Mouse (Mus musculus) left cerebral cortex, postnatal 25 days (tissue): ENCODE data around the gene 1700001C02Rik. TPM values are rescaled to one million over a fixed set of nuclear protein-coding genes. Genes with fewer than 3 reads are reported as not detected.

Experiments used
- DNase-seq, 2 experiments: peaks; one replicate each; pipeline ENCODE4 v3.0.0; 2022; ENCODE audit warnings: low spot score in 2 of 2, mixed read lengths in 1 of 2
- intact Hi-C: fragments of 180-260 bp; cut with DNase I; formaldehyde crosslinking; loops from one replicate; pipeline ENCODE4 v1.15.1; 2025
- total RNA-seq, 2 experiments: library from RNA; stranded (reverse); gene quantifications; 2 replicates each; pipeline ENCODE4 v1.2.3; 2021

Gene 1700001C02Rik
- not detected for total RNA-seq

- no peak for DNase-seq
- intact Hi-C loops = no loop called here
These were observed at the start of gene 1700001C02Rik for GRCm38 (mm10) chr5:30465861-30466260. TSS of gene 1700001C02Rik (plus strand) at chr5:30466047.

DNA sequence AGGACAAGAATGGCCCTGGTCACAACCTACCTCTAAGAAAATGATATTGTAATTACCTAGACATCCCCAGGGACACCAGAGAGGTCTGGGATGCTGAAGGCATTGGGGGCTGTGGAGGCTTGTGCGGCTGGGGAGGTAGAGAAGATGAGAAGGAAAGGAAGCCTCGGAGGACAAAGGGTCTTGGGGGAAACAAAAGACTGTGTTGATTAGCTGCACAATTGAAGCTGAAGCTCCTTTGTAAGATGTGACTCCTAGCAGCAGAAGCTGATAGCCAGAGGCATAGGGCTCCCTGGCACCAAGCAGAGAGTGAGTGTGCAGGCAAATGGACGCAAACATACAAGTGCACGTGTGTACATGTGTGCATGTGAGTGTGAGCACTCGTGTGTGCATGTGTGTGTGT, 49.2 kb upstream of the 1700001C02Rik start:
- no peak for DNase-seq
- intact Hi-C loops = no loop called here

DNA sequence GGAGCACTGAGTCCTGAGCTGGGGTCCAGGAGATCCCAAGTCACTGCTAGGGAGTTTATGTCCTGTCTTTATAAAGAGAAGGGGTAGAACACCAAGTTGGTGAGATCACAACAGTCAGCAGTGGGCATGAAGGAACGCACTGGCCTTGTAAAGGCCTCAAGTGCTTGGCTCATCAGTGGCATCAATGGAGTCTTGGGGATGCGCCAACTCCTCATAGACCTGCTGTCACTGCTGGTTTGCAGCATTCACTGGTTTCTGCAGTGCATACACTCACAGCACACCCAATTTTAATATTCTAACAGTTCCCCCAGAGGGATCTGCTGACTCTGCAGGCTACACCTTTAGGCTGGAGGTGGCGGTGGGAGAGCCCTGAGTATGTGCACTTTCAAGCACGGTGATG, 42.7 kb upstream of the 1700001C02Rik start:
- intact Hi-C loops = loop anchor here (2.0 to 5.0 kb wide), 2 partner anchors 60 to 214 kb away; no protein-coding TSS in a partner anchor
- DNase-seq = no peak

DNA sequence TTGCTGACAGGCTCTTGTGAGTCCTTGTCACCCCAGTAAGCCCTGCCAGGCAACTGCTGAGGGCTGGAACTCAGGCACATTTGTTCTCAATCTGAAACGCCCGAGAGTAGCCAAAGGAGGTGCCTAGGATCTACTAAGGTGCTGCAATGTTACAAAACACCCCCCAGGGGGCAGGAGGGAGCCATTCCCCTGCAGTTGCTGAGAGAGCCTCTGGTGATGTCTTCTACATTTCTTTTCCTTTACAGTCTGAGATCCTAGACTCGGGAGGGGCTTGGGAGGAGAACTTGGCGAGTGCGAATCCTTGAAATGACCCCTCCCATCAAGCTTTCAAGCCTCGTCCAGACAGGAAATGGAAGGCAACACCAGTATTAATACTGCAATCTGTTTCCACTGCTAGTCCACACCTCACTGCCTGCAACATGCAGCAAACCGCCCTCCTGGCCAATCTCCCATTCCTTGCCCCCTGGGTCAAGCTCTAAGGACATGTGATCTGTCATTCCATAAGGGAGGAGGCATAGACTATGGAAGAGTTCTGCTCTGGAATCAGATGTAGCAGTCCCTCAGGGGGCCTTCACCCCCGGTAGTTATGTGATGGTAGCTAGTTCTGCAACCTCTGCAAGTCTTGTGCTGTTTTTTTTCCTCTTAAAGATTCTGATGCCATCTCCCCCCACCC, 42.1 kb upstream of the 1700001C02Rik start:
- DNase-seq = peak; percentile 28 to 54
- intact Hi-C loops = loop anchor here (2.0 to 5.0 kb wide), 2 partner anchors 59 to 214 kb away; no protein-coding TSS in a partner anchor

GRCm38 (mm10) chr5:30427406-30427805, 38.4 kb upstream of the 1700001C02Rik start:
- intact Hi-C loops = no loop called here
- DNase-seq = no peak

GRCm38 (mm10) chr5:30438931-30439330, 26.9 kb upstream of the 1700001C02Rik start:
- no peak for DNase-seq
- intact Hi-C loops = no loop called here

- intact Hi-C loops = no loop called here
- DNase-seq = no peak
These were observed 25.4 kb upstream of the 1700001C02Rik start for GRCm38 (mm10) chr5:30440308-30440906.

DNA sequence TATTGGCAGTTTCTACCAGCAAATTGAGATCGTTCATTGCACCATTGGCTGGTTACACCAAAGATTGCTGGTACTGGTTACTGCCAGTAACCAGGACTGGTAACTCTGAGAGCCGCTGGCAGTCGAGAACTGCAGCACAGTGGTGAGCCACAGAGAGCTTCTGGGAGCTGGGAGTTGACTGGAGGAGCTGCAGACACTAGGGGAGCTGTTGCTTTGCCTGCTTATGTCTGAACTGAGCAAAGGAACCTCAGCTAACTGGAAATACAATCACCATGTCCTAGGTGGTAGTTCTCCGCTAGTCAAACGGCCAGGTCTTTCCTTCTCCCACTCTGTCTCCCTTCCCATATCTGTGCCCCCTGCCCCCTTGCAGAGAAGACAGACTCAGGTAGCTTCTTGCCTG, 23.7 kb upstream of the 1700001C02Rik start:
- DNase-seq = peak in 1 of 2 experiments; percentile 43
- intact Hi-C loops = no loop called here

GRCm38 (mm10) chr5:30444327-30444895, 21.4 kb upstream of the 1700001C02Rik start:
- intact Hi-C loops = no loop called here
- DNase-seq = no peak

GRCm38 (mm10) chr5:30456056-30456455, 9.8 kb upstream of the 1700001C02Rik start:
- peak in 1 of 2 experiments; percentile 47 for DNase-seq
- intact Hi-C loops = no loop called here

DNA sequence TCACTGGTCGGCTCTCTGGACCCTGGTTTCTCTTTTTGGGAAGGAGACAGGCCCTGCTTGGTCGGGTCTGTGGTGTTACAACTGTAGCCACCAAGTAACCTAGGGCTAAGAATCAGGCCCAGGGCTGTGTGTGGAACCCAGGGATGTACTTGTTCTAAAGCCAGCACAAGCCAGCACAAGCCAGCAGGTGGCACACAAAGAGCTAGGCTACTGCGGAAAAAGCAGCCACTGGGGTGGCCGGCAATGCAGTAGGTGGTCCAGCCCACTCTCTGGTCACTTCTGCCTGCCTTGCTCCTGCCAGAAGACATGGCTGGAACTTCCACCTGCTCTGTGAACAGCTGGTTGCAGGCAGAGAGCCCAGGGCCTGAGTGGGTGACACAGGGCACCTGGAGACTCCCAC, 5.7 kb upstream of the 1700001C02Rik start:
- DNase-seq = no peak
- intact Hi-C loops = no loop called here

GRCm38 (mm10) chr5:30461821-30462220, 4.0 kb upstream of the 1700001C02Rik start, which contains the start of gene Otof:
TSS of gene Otof (minus strand) at chr5:30461932.
- DNase-seq = peak; percentile 71 to 84
- intact Hi-C loops = no loop called here

DNA sequence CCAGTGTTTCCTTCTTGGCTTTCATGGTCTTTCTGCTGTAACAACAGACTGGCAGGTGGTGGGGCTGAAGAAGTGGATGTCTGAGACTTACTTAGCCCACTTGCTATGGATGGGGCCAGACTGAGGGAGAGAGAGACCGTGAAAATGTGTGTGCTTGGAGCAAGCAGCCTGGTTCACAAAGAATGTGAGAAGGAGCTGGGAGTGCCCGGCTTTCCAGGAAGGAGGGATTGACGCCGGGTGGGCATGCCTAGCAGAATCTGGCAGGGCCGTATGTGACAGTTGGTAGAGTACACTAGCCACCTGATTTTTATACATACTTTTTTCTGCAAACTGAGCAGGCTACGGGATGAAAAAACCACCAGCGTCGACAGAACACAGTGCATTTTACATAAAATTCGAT, 468 bp downstream of the 1700001C02Rik start:
- intact Hi-C loops = no loop called here
- DNase-seq = peak in 1 of 2 experiments; percentile 15

GRCm38 (mm10) chr5:30470454-30470853, 4.6 kb downstream of the 1700001C02Rik start:
- intact Hi-C loops = no loop called here

GRCm38 (mm10) chr5:30472148-30472547, 6.3 kb downstream of the 1700001C02Rik start:
- DNase-seq = no peak
- intact Hi-C loops = no loop called here

More at GRCm38 (mm10) chr5:30470454-30470853, 4.6 kb downstream of the 1700001C02Rik start:
- DNase-seq = no peak

DNA sequence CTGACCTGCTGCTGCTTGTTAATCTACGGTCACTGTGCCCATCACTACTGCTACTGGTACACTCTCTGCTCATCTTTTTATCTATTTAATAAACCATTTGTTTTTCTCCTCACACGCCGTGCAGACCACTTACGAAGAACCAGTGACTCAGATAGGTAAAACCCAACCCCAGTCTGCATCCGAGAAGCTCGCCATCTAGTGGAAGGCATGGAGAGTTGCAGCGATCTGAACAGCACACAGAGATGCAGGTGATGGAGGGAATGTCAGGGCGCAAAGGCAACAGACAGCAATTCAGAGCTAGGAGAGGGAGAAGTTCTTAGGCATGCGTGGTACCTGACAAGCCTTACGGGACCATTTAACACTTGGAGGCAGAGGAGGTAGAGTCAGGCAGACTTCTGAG, 10.7 kb downstream of the 1700001C02Rik start:
- intact Hi-C loops = no loop called here
- peak; percentile 44 to 53 for DNase-seq

GRCm38 (mm10) chr5:30482319-30482718, 16.5 kb downstream of the 1700001C02Rik start:
- intact Hi-C loops = loop anchor here (1.0 to 5.0 kb wide), 3 partner anchors 60 to 265 kb away; no protein-coding TSS in a partner anchor
- peak; percentile 69 to 72 for DNase-seq

DNA sequence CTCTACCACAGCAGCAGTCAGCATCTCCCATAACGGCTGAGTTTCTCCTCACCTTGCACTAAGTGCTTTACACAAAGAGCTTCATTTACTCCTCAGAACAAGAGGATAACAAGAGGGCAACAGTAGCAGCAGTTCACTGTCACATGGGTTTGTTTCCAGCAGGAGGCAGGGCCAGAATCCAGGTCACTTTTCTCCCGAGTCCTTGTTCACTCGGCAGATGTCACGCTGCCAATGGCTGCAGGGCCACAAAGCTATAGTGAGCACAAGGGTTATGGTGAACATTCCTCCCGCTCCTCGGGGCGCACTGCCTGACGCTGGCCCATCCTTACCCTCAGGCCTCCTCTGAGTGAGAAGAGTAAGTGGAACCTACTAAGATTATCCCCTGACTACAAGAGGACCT, 17.7 kb downstream of the 1700001C02Rik start:
- intact Hi-C loops = loop anchor here (2.0 to 5.0 kb wide), 2 partner anchors 61 to 266 kb away; no protein-coding TSS in a partner anchor
- DNase-seq = no peak

GRCm38 (mm10) chr5:30484591-30484990, 18.7 kb downstream of the 1700001C02Rik start:
- DNase-seq = no peak
- intact Hi-C loops = loop anchor here (5.0 kb wide), 1 partner anchor 267 kb away; no protein-coding TSS in a partner anchor

DNA sequence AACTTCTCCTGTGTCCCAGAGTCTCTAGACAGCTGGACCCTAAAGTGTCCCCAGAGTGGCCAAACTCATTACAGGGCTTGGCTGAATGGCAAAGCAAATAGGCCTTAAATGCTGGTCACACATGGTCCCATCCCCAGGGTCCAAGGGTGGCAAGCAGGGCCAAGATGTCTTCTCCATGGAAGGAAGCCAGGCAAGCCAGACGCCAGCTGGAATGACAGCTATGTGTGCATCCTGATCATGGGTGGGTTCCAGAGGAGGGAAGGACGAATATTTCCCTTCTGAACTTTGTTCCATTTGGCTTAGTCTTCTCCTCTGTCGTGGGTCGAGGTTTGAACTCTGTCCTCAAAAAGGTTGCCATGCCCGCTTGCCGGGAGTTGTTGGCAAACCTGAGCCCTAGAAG, 19.3 kb downstream of the 1700001C02Rik start:
- DNase-seq = no peak
- intact Hi-C loops = no loop called here
